Mouse (Mus musculus) neural tube, embryonic 12.5 days (tissue): ENCODE data around the gene Ccdc88a. TPM values are rescaled to one million over a fixed set of nuclear protein-coding genes. Genes with fewer than 3 reads are reported as not detected.

Experiments used
- ATAC-seq: fragments of 200-750 bp; cut with Nextera tagmentation; 2 replicates; pipeline ENCODE4 v1.8.0; 2017; ENCODE audit warnings: low read depth, mild to moderate bottlenecking, moderate TSS enrichment, moderate library complexity; ENCODE audit not compliant: low FRiP score
- H3K27ac ChIP-seq: fragments of 300-500 bp; sonication (generic); 2 replicates; pipeline ENCODE4 v1.5.1; 2016
- H3K27me3 ChIP-seq: fragments of 300-500 bp; sonication (generic); replicated peaks from 2 replicates; pipeline ENCODE4 v1.6.1; 2016; ENCODE audit warnings: mild to moderate bottlenecking
- H3K36me3 ChIP-seq: fragments of 300-500 bp; sonication (generic); 2 replicates; pipeline ENCODE4 v1.6.1; 2016; ENCODE audit warnings: mild to moderate bottlenecking
- H3K4me1 ChIP-seq: fragments of 300-500 bp; sonication (generic); 2 replicates; pipeline ENCODE4 v1.6.1; 2016
- H3K4me2 ChIP-seq: fragments of 300-500 bp; sonication (generic); replicated peaks from 2 replicates; pipeline ENCODE4 v1.6.1; 2016; ENCODE audit warnings: mild to moderate bottlenecking
- H3K4me3 ChIP-seq: fragments of 300-500 bp; sonication (generic); 2 replicates; pipeline ENCODE4 v1.5.1; 2016
- H3K9ac ChIP-seq: fragments of 300-500 bp; sonication (generic); 2 replicates; pipeline ENCODE4 v1.6.1; 2016; ENCODE audit warnings: mild to moderate bottlenecking
- H3K9me3 ChIP-seq: fragments of 300-500 bp; sonication (generic); 2 replicates; pipeline ENCODE4 v1.6.1; 2016; ENCODE audit warnings: mild to moderate bottlenecking
- WGBS: fragments of 180-500 bp; shearing (Covaris S2); methylation state at CpG from one replicate; pipeline ENCODE4 v1.1.7; 2016; 5-methylcytosine and 5-hydroxymethylcytosine counted together
- polyA plus RNA-seq: library from polyadenylated mRNA; unstranded; fragments of >200 nt; fragmentation: Nextera tagmentation; extraction: Ambion mirVana; gene quantifications from 2 replicates; pipeline ENCODE4 v1.2.1, GENCODE M21; 2016

Ccdc88a gene
- 76.8 and 81.6 TPM in 2 replicates for polyA plus RNA-seq

- 0 out of 2 replicates have a peak, but pooled peaks cover 11% of the 10 kb centered on the region for H3K4me1 ChIP-seq
- H3K27ac ChIP-seq, result peak within 1 kb of the TSS; percentile 98
- under 1% methylated on average over 106 of the region's 107 CpGs for WGBS
- H3K27me3 ChIP-seq, result no peaks in the 10 kb centered on the region
- peak; percentile 96 for ATAC-seq
- H3K4me3 ChIP-seq, result peak within 1 kb of the TSS; percentile 92
- H3K4me2 ChIP-seq, result peak within 1 kb of the TSS; percentile 64
- peaks cover 6% of the 10 kb centered on the region; the same call in 1 of the 2 replicates for H3K36me3 ChIP-seq
- H3K9ac ChIP-seq, result peak within 1 kb of the TSS; percentile 98
- H3K9me3 ChIP-seq, result no peaks in the 10 kb centered on the region
These were observed at the start of gene Ccdc88a for GRCm38 (mm10) chr11:29373396-29374273. Gene Ccdc88a, plus strand, starts transcription at chr11:29373658.

DNA sequence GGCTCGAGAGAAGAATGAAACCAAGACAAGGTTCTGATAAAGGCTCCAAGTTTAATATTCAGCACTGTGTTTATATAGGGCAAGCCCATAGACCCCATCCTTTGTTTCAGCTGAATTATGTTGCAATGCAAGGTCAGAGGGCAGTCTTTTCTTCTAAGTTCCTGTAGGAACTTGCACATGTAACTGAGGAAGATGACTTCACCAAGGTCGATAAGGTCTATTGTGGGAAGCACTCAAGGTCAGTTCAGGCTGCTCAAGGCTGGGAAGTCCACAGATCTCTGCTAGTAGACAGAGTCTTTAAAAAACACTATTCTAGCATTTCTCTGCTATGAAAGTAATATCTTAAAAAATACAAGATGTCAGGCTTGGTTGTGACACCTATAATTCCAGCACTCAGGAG, 38.0 kb upstream of the Ccdc88a start:
- H3K4me1 ChIP-seq, result no peaks in the 10 kb centered on the region
- no peak overlapping the region for H3K4me2 ChIP-seq
- no peak overlapping the region for H3K9ac ChIP-seq
- no peaks in the 10 kb centered on the region for H3K27me3 ChIP-seq
- 84% methylated on average over 2 of the region's 2 CpGs for WGBS
- ATAC-seq, result no peak
- H3K9me3 ChIP-seq, result no peaks in the 10 kb centered on the region
- no peaks in the 10 kb centered on the region for H3K36me3 ChIP-seq
- no peak overlapping the region for H3K4me3 ChIP-seq
- H3K27ac ChIP-seq, result no peak overlapping the region

- Histone ChIP-seq H3K4me2 (no peak overlapping the region), H3K4me3 (no peak overlapping the region), H3K9ac (no peak overlapping the region), H3K27me3 (no peaks in the 10 kb centered on the region), H3K27ac (no peak overlapping the region), H3K9me3 (no peaks in the 10 kb centered on the region), H3K36me3 (no peaks in the 10 kb centered on the region), H3K4me1 (no peaks in the 10 kb centered on the region)
- 76% methylated on average over 2 of the region's 2 CpGs for WGBS
- ATAC-seq, result no peak
These were observed 32.2 kb upstream of the Ccdc88a start for GRCm38 (mm10) chr11:29341259-29341658.

- Histone ChIP-seq H3K4me3 (no peak overlapping the region), H3K4me2 (no peak overlapping the region), H3K9me3 (no peaks in the 10 kb centered on the region), H3K9ac (no peak overlapping the region), H3K27me3 (no peaks in the 10 kb centered on the region), H3K27ac (no peak overlapping the region), H3K36me3 (no peaks in the 10 kb centered on the region), H3K4me1 (no peaks in the 10 kb centered on the region)
- ATAC-seq, result no peak
- WGBS, result 76% methylated on average over 4 of the region's 4 CpGs
These were observed 28.4 kb upstream of the Ccdc88a start for GRCm38 (mm10) chr11:29344891-29345657.

GRCm38 (mm10) chr11:29345673-29346286, 27.7 kb upstream of the Ccdc88a start:
- 81% methylated on average over 4 of the region's 4 CpGs for WGBS
- Histone ChIP-seq H3K27me3 (no peaks in the 10 kb centered on the region), H3K36me3 (no peaks in the 10 kb centered on the region), H3K4me2 (no peak overlapping the region), H3K9me3 (no peaks in the 10 kb centered on the region), H3K9ac (no peak overlapping the region), H3K27ac (no peak overlapping the region), H3K4me3 (no peak overlapping the region), H3K4me1 (no peaks in the 10 kb centered on the region)
- no peak for ATAC-seq

DNA sequence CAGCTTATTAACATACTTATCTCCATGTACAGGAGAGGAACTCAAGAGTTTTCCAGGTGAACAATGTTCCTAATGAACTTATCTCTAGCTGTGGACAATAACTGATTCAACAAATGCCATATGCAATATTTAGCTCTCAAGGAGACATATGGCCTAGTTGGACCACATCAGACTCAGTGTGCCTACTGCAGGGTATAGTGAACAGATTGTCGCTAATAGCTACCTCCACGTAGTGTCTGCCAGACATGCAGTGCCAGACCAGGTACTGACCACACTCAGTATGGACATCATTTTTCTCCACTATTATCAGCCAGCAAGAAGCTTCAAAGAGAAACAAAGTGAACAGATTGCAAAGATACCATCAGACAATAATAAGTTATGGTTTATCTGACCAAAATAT, 22.6 kb upstream of the Ccdc88a start:
- Histone ChIP-seq H3K36me3 (no peaks in the 10 kb centered on the region), H3K27me3 (no peaks in the 10 kb centered on the region), H3K27ac (no peak overlapping the region), H3K4me1 (no peaks in the 10 kb centered on the region), H3K9me3 (no peaks in the 10 kb centered on the region), H3K9ac (no peak overlapping the region), H3K4me3 (no peak overlapping the region), H3K4me2 (no peak overlapping the region)
- no peak for ATAC-seq
- WGBS, result 94% methylated on average over 2 of the region's 2 CpGs

DNA sequence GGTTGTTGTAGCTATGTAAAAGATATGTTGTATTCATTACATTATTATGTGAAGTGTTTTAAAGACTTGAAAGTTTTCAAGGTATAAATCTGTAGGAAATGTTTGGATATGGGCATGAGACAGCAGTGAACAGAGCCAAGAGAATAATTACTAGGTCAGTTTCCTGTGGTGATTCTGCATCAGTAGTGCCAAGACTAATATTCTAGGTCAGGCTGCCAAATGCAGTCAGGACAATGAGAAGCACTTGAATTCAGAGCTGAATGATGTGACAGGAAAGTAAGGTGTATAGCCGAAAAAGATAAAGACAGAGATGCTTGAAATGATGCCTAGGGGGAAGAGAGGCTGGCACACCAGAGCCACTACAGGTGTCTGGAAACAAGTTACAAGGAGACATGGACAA, 21.2 kb upstream of the Ccdc88a start:
- 77% methylated on average over 1 of the region's 1 CpGs for WGBS
- Histone ChIP-seq H3K9me3 (no peaks in the 10 kb centered on the region), H3K4me2 (no peak overlapping the region), H3K27me3 (no peaks in the 10 kb centered on the region), H3K27ac (no peak overlapping the region), H3K4me3 (no peak overlapping the region), H3K36me3 (no peaks in the 10 kb centered on the region), H3K9ac (no peak overlapping the region), H3K4me1 (no peaks in the 10 kb centered on the region)
- ATAC-seq, result no peak

GRCm38 (mm10) chr11:29368161-29368560, 5.3 kb upstream of the Ccdc88a start:
- no peaks in the 10 kb centered on the region for H3K36me3 ChIP-seq
- H3K9me3 ChIP-seq, result no peaks in the 10 kb centered on the region
- no peak overlapping the region for H3K9ac ChIP-seq
- H3K4me3 ChIP-seq, result no peak overlapping the region
- ATAC-seq, result no peak
- no peaks in the 10 kb centered on the region for H3K4me1 ChIP-seq
- H3K4me2 ChIP-seq, result no peak overlapping the region
- H3K27ac ChIP-seq, result no peak overlapping the region
- WGBS, result 85% methylated on average over 1 of the region's 1 CpGs
- no peaks in the 10 kb centered on the region for H3K27me3 ChIP-seq

GRCm38 (mm10) chr11:29373050-29373395, 435 bp upstream of the Ccdc88a start:
- ATAC-seq, result no peak
- Histone ChIP-seq H3K27ac (no peak overlapping the region), H3K27me3 (no peaks in the 10 kb centered on the region), H3K4me3 (peak overlapping the region; percentile 92), H3K4me2 (peak overlapping the region; percentile 64), H3K36me3 (peaks cover 6% of the 10 kb centered on the region; the same call in 1 of the 2 replicates), H3K9me3 (no peaks in the 10 kb centered on the region), H3K9ac (peak overlapping the region; percentile 98; the same call in 1 of the 2 replicates), H3K4me1 (0 out of 2 replicates have a peak, but pooled peaks cover 11% of the 10 kb centered on the region)
- 6% methylated on average over 11 of the region's 11 CpGs for WGBS

DNA sequence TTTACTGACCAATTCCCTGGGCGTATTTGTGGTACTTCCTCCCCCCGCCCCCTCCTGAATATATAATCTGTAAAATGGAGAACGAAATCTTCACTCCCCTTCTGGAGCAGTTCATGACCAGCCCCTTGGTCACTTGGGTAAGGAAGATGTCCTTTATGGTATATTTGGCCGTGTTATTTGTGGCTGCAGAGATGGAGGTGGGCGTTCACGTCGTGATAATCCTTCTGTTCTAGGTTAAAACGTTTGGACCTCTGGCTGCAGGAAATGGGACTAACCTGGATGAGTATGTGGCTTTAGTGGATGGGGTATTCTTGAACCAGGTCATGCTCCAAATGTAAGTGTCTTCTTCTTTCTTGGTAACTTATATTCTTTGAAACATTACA, 807 bp downstream of the Ccdc88a start:
- ATAC-seq, result peak; percentile 38
- H3K27ac ChIP-seq, result peak overlapping the region; percentile 98
- 0 out of 2 replicates have a peak, but pooled peaks cover 11% of the 10 kb centered on the region for H3K4me1 ChIP-seq
- H3K9me3 ChIP-seq, result no peaks in the 10 kb centered on the region
- peak overlapping the region; percentile 64 for H3K4me2 ChIP-seq
- 0% methylated on average over 8 of the region's 8 CpGs for WGBS
- peaks cover 6% of the 10 kb centered on the region; the same call in 1 of the 2 replicates for H3K36me3 ChIP-seq
- H3K4me3 ChIP-seq, result peak overlapping the region; percentile 92
- no peaks in the 10 kb centered on the region for H3K27me3 ChIP-seq
- H3K9ac ChIP-seq, result peak overlapping the region; percentile 98

- 0 out of 2 replicates have a peak, but pooled peaks cover 11% of the 10 kb centered on the region for H3K4me1 ChIP-seq
- no peaks in the 10 kb centered on the region for H3K9me3 ChIP-seq
- no peak overlapping the region for H3K9ac ChIP-seq
- no peak overlapping the region for H3K27ac ChIP-seq
- H3K4me3 ChIP-seq, result no peak overlapping the region
- peaks cover 6% of the 10 kb centered on the region; the same call in 1 of the 2 replicates for H3K36me3 ChIP-seq
- H3K4me2 ChIP-seq, result peak overlapping the region; percentile 32; the same call in 1 of the 2 replicates
- WGBS, result 83% methylated on average over 2 of the region's 2 CpGs
- no peak for ATAC-seq
- no peaks in the 10 kb centered on the region for H3K27me3 ChIP-seq
These were observed 3.2 kb downstream of the Ccdc88a start for GRCm38 (mm10) chr11:29376635-29377034.

GRCm38 (mm10) chr11:29378751-29379150, 5.3 kb downstream of the Ccdc88a start:
- 98% methylated on average over 1 of the region's 1 CpGs for WGBS

More at GRCm38 (mm10) chr11:29378751-29379150, 5.3 kb downstream of the Ccdc88a start:
- Histone ChIP-seq H3K9ac (no peak overlapping the region), H3K4me3 (no peak overlapping the region), H3K4me2 (no peak overlapping the region), H3K27ac (no peak overlapping the region), H3K4me1 (0 out of 2 replicates have a peak, but pooled peaks cover 11% of the 10 kb centered on the region), H3K27me3 (no peaks in the 10 kb centered on the region), H3K36me3 (peaks cover 6% of the 10 kb centered on the region; the same call in 1 of the 2 replicates), H3K9me3 (no peaks in the 10 kb centered on the region)
- ATAC-seq, result no peak
